10 mouse cellular contexts compared by ENCODE assay signal in the genomic region with DNA sequence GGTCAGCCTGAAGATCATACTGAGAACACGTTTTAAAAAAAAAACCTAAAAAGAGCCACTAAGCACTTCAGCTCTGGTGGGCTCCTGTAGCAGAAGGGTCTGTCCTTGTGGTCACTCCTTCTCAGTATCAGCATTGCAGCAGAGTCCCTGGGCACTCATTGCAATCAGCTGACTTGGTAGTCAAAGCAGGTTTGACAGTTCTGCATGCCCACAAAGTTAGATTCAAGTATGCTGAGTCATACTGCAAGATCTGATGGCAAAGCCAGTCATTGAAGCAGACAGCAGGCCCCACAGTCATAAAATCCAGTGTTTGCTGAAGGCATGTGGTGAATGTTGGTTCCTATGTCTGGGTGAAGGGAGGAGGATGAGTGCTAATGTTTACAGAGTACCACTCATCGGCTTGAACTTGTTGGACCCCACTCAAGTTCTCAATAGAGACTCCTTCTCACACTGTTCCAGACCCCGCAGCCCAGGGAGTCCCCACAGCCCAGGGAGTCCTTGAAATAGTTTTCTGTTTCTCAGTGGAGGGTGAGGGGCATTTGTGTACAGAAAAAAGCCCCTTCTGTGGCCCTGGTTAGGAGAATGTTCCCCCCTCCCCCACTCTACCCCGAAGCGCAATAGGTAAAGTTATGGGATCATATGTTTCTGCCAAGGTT. TPM values are rescaled to one million over a fixed set of nuclear protein-coding genes. Genes with fewer than 3 reads are reported as not detected.
A peak's percentile ranks its signal among the peaks of the same experiment; 100 is the strongest.
DNase-seq lines count a peak whose midpoint lies in the region; ATAC-seq and TF ChIP-seq lines count a peak whose summit lies in the region.
"Had no signal": no experiment of that assay in that cellular context is flagged by ENCODE, and none has a peak within 500 bp of the region (broad histone marks: within the 10 kb centered on the region; RNA-seq: fewer than 3 reads in every experiment).

No protein-coding gene starts in this region.

- H3K27me3 ChIP-seq in lung, postnatal 0 days (replicated peaks; ENCODE audit: insufficient read depth, low read length) = no peaks in the 10 kb centered on the region
- H3K27me3 ChIP-seq in intestine, postnatal 0 days (replicated peaks; ENCODE audit: control insufficient read depth, insufficient read depth, low read length) = no peaks in the 10 kb centered on the region
- H3K27me3 ChIP-seq: midbrain, embryonic 12.5 days had no signal

- no peak for ATAC-seq in lung, postnatal 0 days
- ATAC-seq in intestine, postnatal 0 days = peak; percentile 78

- DNase-seq in lung, postnatal 0 days (ENCODE audit: low spot score) = peak; percentile 33
- DNase-seq in lung, postnatal 4 days = no peak
- DNase-seq in brain, adult 2 months (ENCODE audit: low read depth, low spot score) = peak; percentile 24
- no peak for DNase-seq in ovary, postnatal 10 days (ENCODE audit: low spot score)
- DNase-seq in kidney, postnatal 10 days = no peak
- DNase-seq in frontal cortex, postnatal 10 days (ENCODE audit: low spot score in 2 of 2) = no peak
- no peak for DNase-seq in spleen, adult 12 weeks (ENCODE audit: low spot score)
- DNase-seq: cerebellum, adult 11-12 months had no signal

- WGBS in lung, postnatal 0 days = 54% methylated on average over 5 of the region's 5 CpGs
- WGBS in intestine, postnatal 0 days = 56% methylated on average over 5 of the region's 5 CpGs

- H3K4me1 ChIP-seq in lung, postnatal 0 days (ENCODE audit: insufficient read depth, low read depth, low read length) = no peaks in the 10 kb centered on the region
- peaks cover 4% of the 10 kb centered on the region; the same call in 1 of the 2 replicates for H3K4me1 ChIP-seq in intestine, postnatal 0 days (replicated peaks; ENCODE audit: control insufficient read depth, insufficient read depth, low read length)
- H3K4me1 ChIP-seq: midbrain, embryonic 12.5 days had no signal

- no peak for TF ChIP-seq CTCF in lung, postnatal 0 days (IDR thresholded peaks at IDR 0.05)
- no peak for TF ChIP-seq CTCF in intestine, postnatal 0 days (IDR thresholded peaks at IDR 0.05; ENCODE audit: low read depth)

- H3K27ac ChIP-seq in lung, postnatal 0 days (ENCODE audit: low read length) = no peak overlapping the region
- no peak overlapping the region for H3K27ac ChIP-seq in intestine, postnatal 0 days (ENCODE audit: low read depth, low read length)
- H3K27ac ChIP-seq: midbrain, embryonic 12.5 days had no signal

- H3K9ac ChIP-seq in lung, postnatal 0 days (replicated peaks; ENCODE audit: low read depth) = no peak overlapping the region
- no peak overlapping the region for H3K9ac ChIP-seq in intestine, postnatal 0 days (ENCODE audit: low read depth, low read length)
- H3K9ac ChIP-seq: midbrain, embryonic 12.5 days had no signal

- H3K9me3 ChIP-seq in lung, postnatal 0 days (ENCODE audit: low read length) = no peaks in the 10 kb centered on the region
- no peaks in the 10 kb centered on the region for H3K9me3 ChIP-seq in intestine, postnatal 0 days (ENCODE audit: control insufficient read depth)
- H3K9me3 ChIP-seq: midbrain, embryonic 12.5 days had no signal

- H3K4me2 ChIP-seq in lung, postnatal 0 days (replicated peaks; ENCODE audit: low read depth, low read length) = no peak overlapping the region
- no peak overlapping the region for H3K4me2 ChIP-seq in intestine, postnatal 0 days (replicated peaks; ENCODE audit: low read depth)
- H3K4me2 ChIP-seq: midbrain, embryonic 12.5 days had no signal

- no peaks in the 10 kb centered on the region for H3K36me3 ChIP-seq in lung, postnatal 0 days (ENCODE audit: insufficient read depth, low read length)
- no peaks in the 10 kb centered on the region for H3K36me3 ChIP-seq in intestine, postnatal 0 days (ENCODE audit: control insufficient read depth, insufficient read depth)
- H3K36me3 ChIP-seq: midbrain, embryonic 12.5 days had no signal

- no peak overlapping the region for H3K4me3 ChIP-seq in lung, postnatal 0 days (ENCODE audit: low read depth, low read length)
- H3K4me3 ChIP-seq in intestine, postnatal 0 days (ENCODE audit: low read depth, low read length) = no peak overlapping the region
- H3K4me3 ChIP-seq: midbrain, embryonic 12.5 days had no signal

- no peak for TF ChIP-seq EP300 in lung, postnatal 0 days (IDR thresholded peaks at IDR 0.05)

RNA-seq across cellular contexts. Expression of a gene that starts 47.2 kb away (rescaled TPM):
- 57.6 and 67.9 TPM in 2 replicates for polyA plus RNA-seq in lung, postnatal 0 days (2015; fragmentation: Nextera tagmentation; extraction: Ambion mirVana)
- 99.9 and 102 TPM in 2 replicates for polyA plus RNA-seq in intestine, postnatal 0 days (2015; fragmentation: Nextera tagmentation; extraction: Ambion mirVana)

Comparison
In these comparisons a context has a peak if more than half of its experiments do, and no peak if none do; other contexts are left out.
1. DNase-seq: peak in lung, postnatal 0 days (single experiment) and brain, adult 2 months (single experiment); none in lung, postnatal 4 days (0 of 2), ovary, postnatal 10 days (single experiment), kidney, postnatal 10 days (single experiment), frontal cortex, postnatal 10 days (0 of 2) and spleen, adult 12 weeks (single experiment).